Mouse (Mus musculus): ENCODE results near the gene Foxr1. TPM values are rescaled to one million over a fixed set of nuclear protein-coding genes. Genes with fewer than 3 reads are reported as not detected.

The Foxr1 gene
- polyA plus RNA-seq, 1 experiment from 2014 or later: not detected

Small RNA genes within 50 kb of the gene (microRNA-seq; reads per million reads assigned to microRNA genes)
- gene Mir7085: not detected

Other genes starting within 250 kb of the Foxr1 start
- gene Cbl, start 207.1 kb downstream of the Foxr1 start, polyA plus RNA-seq (2016; fragmentation: Nextera tagmentation; extraction: Ambion mirVana): 25.4 and 25.5 TPM in 2 replicates
- gene Ccdc153, start 200.5 kb downstream of the Foxr1 start, polyA plus RNA-seq (2016; fragmentation: Nextera tagmentation; extraction: Ambion mirVana): not detected in 2 replicates
- gene Pdzd3, start 189.7 kb downstream of the Foxr1 start, polyA plus RNA-seq (2016; fragmentation: Nextera tagmentation; extraction: Ambion mirVana): 0.09 TPM in 1 of 2 replicates, not detected in the other
- 1.9 and 2.4 TPM in 2 replicates for gene Nlrx1, start 172.5 kb downstream of the Foxr1 start, polyA plus RNA-seq (2016; fragmentation: Nextera tagmentation; extraction: Ambion mirVana)
- 2.6 and 3.1 TPM in 2 replicates for gene Abcg4, start 152.5 kb downstream of the Foxr1 start, polyA plus RNA-seq (2016; fragmentation: Nextera tagmentation; extraction: Ambion mirVana)
- gene Hinfp, start 135.5 kb downstream of the Foxr1 start, polyA plus RNA-seq (2016; fragmentation: Nextera tagmentation; extraction: Ambion mirVana): 29.6 and 31.4 TPM in 2 replicates
- 6.8 and 7.8 TPM in 2 replicates for gene C2cd2l, start 120.9 kb downstream of the Foxr1 start, polyA plus RNA-seq (2016; fragmentation: Nextera tagmentation; extraction: Ambion mirVana)
- gene Dpagt1, start 115.1 kb downstream of the Foxr1 start, polyA plus RNA-seq (2016; fragmentation: Nextera tagmentation; extraction: Ambion mirVana): 53.8 and 53.9 TPM in 2 replicates
- gene H2afx, start 106.4 kb downstream of the Foxr1 start, polyA plus RNA-seq (2016; fragmentation: Nextera tagmentation; extraction: Ambion mirVana): 601 and 615 TPM in 2 replicates
- gene Hmbs, start 96.9 kb downstream of the Foxr1 start, polyA plus RNA-seq (2016; fragmentation: Nextera tagmentation; extraction: Ambion mirVana): 167 and 175 TPM in 2 replicates
- 30.7 and 30.9 TPM in 2 replicates for gene Vps11, start 79.5 kb downstream of the Foxr1 start, polyA plus RNA-seq (2016; fragmentation: Nextera tagmentation; extraction: Ambion mirVana)
- 43.8 and 46.7 TPM in 2 replicates for gene Hyou1, start 61.6 kb downstream of the Foxr1 start, polyA plus RNA-seq (2016; fragmentation: Nextera tagmentation; extraction: Ambion mirVana)
- 13.4 and 16.1 TPM in 2 replicates for gene Slc37a4, start 44.3 kb downstream of the Foxr1 start, polyA plus RNA-seq (2016; fragmentation: Nextera tagmentation; extraction: Ambion mirVana)
- 2,417 and 2,419 TPM in 2 replicates for gene Rps25, start 34.0 kb downstream of the Foxr1 start, polyA plus RNA-seq (2016; fragmentation: Nextera tagmentation; extraction: Ambion mirVana)
- gene Trappc4, start 33.5 kb downstream of the Foxr1 start, polyA plus RNA-seq (2016; fragmentation: Nextera tagmentation; extraction: Ambion mirVana): 178 and 179 TPM in 2 replicates
- gene Ccdc84, start 22.6 kb downstream of the Foxr1 start, polyA plus RNA-seq (2016; fragmentation: Nextera tagmentation; extraction: Ambion mirVana): 21.6 and 28.4 TPM in 2 replicates
- 0.41 and 0.59 TPM in 2 replicates for gene Upk2, start 13.8 kb upstream of the Foxr1 start, polyA plus RNA-seq (2016; fragmentation: Nextera tagmentation; extraction: Ambion mirVana)
- 7.4 and 7.7 TPM in 2 replicates for gene Bcl9l, start 41.7 kb upstream of the Foxr1 start, polyA plus RNA-seq (2016; fragmentation: Nextera tagmentation; extraction: Ambion mirVana)
- gene Cxcr5, start 120.7 kb upstream of the Foxr1 start, polyA plus RNA-seq (2016; fragmentation: Nextera tagmentation; extraction: Ambion mirVana): not detected in 2 replicates
- gene Ddx6, start 163.8 kb upstream of the Foxr1 start, polyA plus RNA-seq (2016; fragmentation: Nextera tagmentation; extraction: Ambion mirVana): 21.8 and 23.5 TPM in 2 replicates
- not detected in 2 replicates for gene Treh, start 232.1 kb upstream of the Foxr1 start, polyA plus RNA-seq (2016; fragmentation: Nextera tagmentation; extraction: Ambion mirVana)